Mouse (Mus musculus): Measurements from ENCODE around the gene Hdgf. TPM values are rescaled to one million over a fixed set of nuclear protein-coding genes. Genes with fewer than 3 reads are reported as not detected.

The Hdgf gene
- polyA plus RNA-seq, 2 experiments = 203 to 260 TPM

DNA sequence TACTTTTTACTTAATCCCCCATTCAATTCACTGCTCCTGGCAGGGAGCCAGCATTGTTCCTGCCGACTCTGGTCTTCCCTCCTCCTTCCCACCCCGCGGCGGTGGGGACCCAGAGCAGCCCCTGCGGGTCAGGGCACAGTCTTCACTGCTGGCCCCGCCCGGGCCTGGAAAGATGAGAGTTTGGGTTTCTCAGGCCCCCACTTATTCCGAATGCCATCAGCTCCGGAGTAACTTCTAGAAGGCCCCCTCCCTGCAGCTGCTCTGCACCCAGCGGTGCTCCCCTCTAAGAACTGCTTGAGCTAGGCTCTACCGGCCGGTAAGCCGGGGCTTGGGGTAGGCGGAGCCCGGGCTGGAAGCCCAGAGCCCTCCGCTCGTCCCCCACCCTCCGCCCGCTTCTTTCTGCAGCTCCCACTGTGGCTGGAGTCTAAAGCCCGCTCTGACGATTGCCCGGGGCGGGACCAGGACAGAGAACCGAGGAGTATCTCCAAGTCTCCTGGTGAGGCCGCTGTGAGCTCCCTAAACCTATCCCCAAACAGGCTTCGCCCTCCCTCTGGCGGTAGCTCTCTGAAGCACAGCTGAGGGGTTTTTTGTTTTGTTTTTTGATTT is 54.6 kb downstream of the Hdgf start:
- WGBS = 4% methylated on average over 23 of the region's 27 CpGs
- Histone ChIP-seq H3K27ac (replicated peaks; ENCODE audit: low read depth, low read length) (peak overlapping the region; percentile 92), H3K9ac (ENCODE audit: low read depth, low read length, severe bottlenecking) (peak overlapping the region; percentile 51), H3K9me3 (ENCODE audit: control insufficient read depth, low read length) (no peaks in the 10 kb centered on the region), H3K4me3 (replicated peaks; ENCODE audit: low read length) (peak overlapping the region; percentile 33), H3K36me3 (ENCODE audit: control insufficient read depth, insufficient read depth, low read length) (no peaks in the 10 kb centered on the region), H3K4me2 (replicated peaks; ENCODE audit: low read depth, low read length, severe bottlenecking) (peak overlapping the region; percentile 47), H3K4me1 (ENCODE audit: control insufficient read depth, insufficient read depth, low read length) (peaks cover 29% of the 10 kb centered on the region), H3K27me3 (ENCODE audit: control insufficient read depth, insufficient read depth, low read length) (no peaks in the 10 kb centered on the region)
- TF ChIP-seq POLR2A (IDR thresholded peaks at IDR 0.05; ENCODE audit: borderline replicate concordance, extremely low read depth, insufficient read depth, insufficient read length) = peak; percentile 60; the same call in 1 of the 2 replicates
- DNase-seq (ENCODE audit: low spot score) (peak; percentile 98), ATAC-seq (ENCODE audit: low FRiP score, low read depth) (peak; percentile 98)

Other genes starting within 250 kb of the Hdgf start
- 0.28 and 0.52 TPM in 2 replicates for gene Lrrc71, start 157.7 kb upstream of the Hdgf start, polyA plus RNA-seq (2012; rRNA removed)
- 0.33 and 0.83 TPM in 2 replicates for gene Lrrc71, start 157.7 kb upstream of the Hdgf start, polyA plus RNA-seq (2014; fragmentation: Nextera tagmentation; extraction: Ambion mirVana)
- gene Ntrk1, start 111.2 kb upstream of the Hdgf start, polyA plus RNA-seq (2012; rRNA removed) = 2.7 and 3.7 TPM in 2 replicates
- 1.3 and 2.1 TPM in 2 replicates for gene Ntrk1, start 111.2 kb upstream of the Hdgf start, polyA plus RNA-seq (2014; fragmentation: Nextera tagmentation; extraction: Ambion mirVana)
- 1.4 and 1.7 TPM in 2 replicates for gene Insrr, start 109.4 kb upstream of the Hdgf start, polyA plus RNA-seq (2012; rRNA removed)
- 0.22 and 0.35 TPM in 2 replicates for gene Insrr, start 109.4 kb upstream of the Hdgf start, polyA plus RNA-seq (2014; fragmentation: Nextera tagmentation; extraction: Ambion mirVana)
- 47.2 and 65.4 TPM in 2 replicates for gene Pear1, start 82.0 kb upstream of the Hdgf start, polyA plus RNA-seq (2012; rRNA removed)
- 21.5 and 27.0 TPM in 2 replicates for gene Pear1, start 82.0 kb upstream of the Hdgf start, polyA plus RNA-seq (2014; fragmentation: Nextera tagmentation; extraction: Ambion mirVana)
- gene Sh2d2a, start 59.6 kb upstream of the Hdgf start, polyA plus RNA-seq (2012; rRNA removed) = 0.08 and 0.18 TPM in 2 replicates
- not detected in 2 replicates for gene Sh2d2a, start 59.6 kb upstream of the Hdgf start, polyA plus RNA-seq (2014; fragmentation: Nextera tagmentation; extraction: Ambion mirVana)
- gene Prcc, start 20.7 kb upstream of the Hdgf start, polyA plus RNA-seq (2012; rRNA removed) = 48.5 and 50.6 TPM in 2 replicates
- 15.8 and 16.8 TPM in 2 replicates for gene Prcc, start 20.7 kb upstream of the Hdgf start, polyA plus RNA-seq (2014; fragmentation: Nextera tagmentation; extraction: Ambion mirVana)
- 88.6 and 124 TPM in 2 replicates for gene Mrpl24, start 13.2 kb downstream of the Hdgf start, polyA plus RNA-seq (2012; rRNA removed)
- 66.2 and 75.7 TPM in 2 replicates for gene Mrpl24, start 13.2 kb downstream of the Hdgf start, polyA plus RNA-seq (2014; fragmentation: Nextera tagmentation; extraction: Ambion mirVana)
- 35.7 and 39.7 TPM in 2 replicates for gene Isg20l2, start 24.0 kb downstream of the Hdgf start, polyA plus RNA-seq (2012; rRNA removed)
- gene Isg20l2, start 24.0 kb downstream of the Hdgf start, polyA plus RNA-seq (2014; fragmentation: Nextera tagmentation; extraction: Ambion mirVana) = 26.7 and 27.0 TPM in 2 replicates
- 53.6 and 61.8 TPM in 2 replicates for gene Rrnad1, start 24.4 kb downstream of the Hdgf start, polyA plus RNA-seq (2012; rRNA removed)
- gene Rrnad1, start 24.4 kb downstream of the Hdgf start, polyA plus RNA-seq (2014; fragmentation: Nextera tagmentation; extraction: Ambion mirVana) = 15.6 and 18.7 TPM in 2 replicates
- 176 and 192 TPM in 2 replicates for gene Crabp2, start 42.3 kb downstream of the Hdgf start, polyA plus RNA-seq (2012; rRNA removed)
- gene Crabp2, start 42.3 kb downstream of the Hdgf start, polyA plus RNA-seq (2014; fragmentation: Nextera tagmentation; extraction: Ambion mirVana) = 267 and 331 TPM in 2 replicates
- 28.4 and 36.0 TPM in 2 replicates for gene Nes, start 64.8 kb downstream of the Hdgf start, polyA plus RNA-seq (2012; rRNA removed)
- 24.5 and 28.7 TPM in 2 replicates for gene Nes, start 64.8 kb downstream of the Hdgf start, polyA plus RNA-seq (2014; fragmentation: Nextera tagmentation; extraction: Ambion mirVana)
- 1.6 and 1.8 TPM in 2 replicates for gene Bcan, start 93.9 kb downstream of the Hdgf start, polyA plus RNA-seq (2012; rRNA removed)
- 0.39 and 0.41 TPM in 2 replicates for gene Bcan, start 93.9 kb downstream of the Hdgf start, polyA plus RNA-seq (2014; fragmentation: Nextera tagmentation; extraction: Ambion mirVana)
- gene Hapln2, start 121.3 kb downstream of the Hdgf start, polyA plus RNA-seq (2012; rRNA removed) = 0.29 and 0.63 TPM in 2 replicates
- 0.15 and 0.22 TPM in 2 replicates for gene Hapln2, start 121.3 kb downstream of the Hdgf start, polyA plus RNA-seq (2014; fragmentation: Nextera tagmentation; extraction: Ambion mirVana)
- 8.3 and 16.2 TPM in 2 replicates for gene Gpatch4, start 136.8 kb downstream of the Hdgf start, polyA plus RNA-seq (2012; rRNA removed)
- 29.7 and 30.2 TPM in 2 replicates for gene Gpatch4, start 136.8 kb downstream of the Hdgf start, polyA plus RNA-seq (2014; fragmentation: Nextera tagmentation; extraction: Ambion mirVana)
- gene Naxe, start 152.2 kb downstream of the Hdgf start, polyA plus RNA-seq (2012; rRNA removed) = 101 and 123 TPM in 2 replicates
- 203 and 215 TPM in 2 replicates for gene Naxe, start 152.2 kb downstream of the Hdgf start, polyA plus RNA-seq (2014; fragmentation: Nextera tagmentation; extraction: Ambion mirVana)
- gene Ttc24, start 172.0 kb downstream of the Hdgf start, polyA plus RNA-seq (2012; rRNA removed) = 0.03 TPM in 1 of 2 replicates, not detected in the other
- gene Ttc24, start 172.0 kb downstream of the Hdgf start, polyA plus RNA-seq (2014; fragmentation: Nextera tagmentation; extraction: Ambion mirVana) = not detected in 2 replicates
- 38.8 and 50.5 TPM in 2 replicates for gene Iqgap3, start 175.7 kb downstream of the Hdgf start, polyA plus RNA-seq (2012; rRNA removed)
- gene Iqgap3, start 175.7 kb downstream of the Hdgf start, polyA plus RNA-seq (2014; fragmentation: Nextera tagmentation; extraction: Ambion mirVana) = 20.0 and 21.0 TPM in 2 replicates
- gene Mef2d, start 236.1 kb downstream of the Hdgf start, polyA plus RNA-seq (2012; rRNA removed) = 58.7 and 79.0 TPM in 2 replicates
- gene Mef2d, start 236.1 kb downstream of the Hdgf start, polyA plus RNA-seq (2014; fragmentation: Nextera tagmentation; extraction: Ambion mirVana) = 27.4 and 29.6 TPM in 2 replicates